Mouse (Mus musculus): ENCODE measurements at regions not wholly inside any gene's neighbourhood (a gene's known extent, or its start where the extent isn't known, plus 50 kb on each side); places are given as distances from the start of the nearest gene placed in this dataset.
"Not testable (repeated sequence)": the region's sequence is repeated elsewhere in the genome, so short reads cannot be mapped to it uniquely, and the experiment has no call there.

DNA sequence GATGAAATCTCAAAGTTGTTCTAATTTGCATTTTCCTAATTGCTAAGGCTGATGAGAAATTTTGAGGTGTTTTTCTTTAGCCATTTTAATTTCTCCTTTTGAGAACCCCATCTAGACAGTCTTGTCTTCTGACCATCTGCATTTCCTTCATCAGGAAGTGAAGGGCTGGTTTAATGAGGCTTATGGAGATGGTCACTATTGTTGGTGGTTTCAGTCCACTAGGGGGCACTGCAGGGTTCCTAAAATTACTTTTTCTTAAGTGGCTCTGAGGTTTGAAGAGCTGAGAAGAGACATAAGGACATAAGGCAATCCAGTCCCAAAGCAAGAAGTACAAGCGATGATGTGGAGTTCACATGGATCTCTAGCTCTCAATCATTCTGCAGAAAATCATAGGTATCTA, 571.2 kb downstream of the Dad1 start:
- DNase-seq: not testable (repeated sequence)

DNA sequence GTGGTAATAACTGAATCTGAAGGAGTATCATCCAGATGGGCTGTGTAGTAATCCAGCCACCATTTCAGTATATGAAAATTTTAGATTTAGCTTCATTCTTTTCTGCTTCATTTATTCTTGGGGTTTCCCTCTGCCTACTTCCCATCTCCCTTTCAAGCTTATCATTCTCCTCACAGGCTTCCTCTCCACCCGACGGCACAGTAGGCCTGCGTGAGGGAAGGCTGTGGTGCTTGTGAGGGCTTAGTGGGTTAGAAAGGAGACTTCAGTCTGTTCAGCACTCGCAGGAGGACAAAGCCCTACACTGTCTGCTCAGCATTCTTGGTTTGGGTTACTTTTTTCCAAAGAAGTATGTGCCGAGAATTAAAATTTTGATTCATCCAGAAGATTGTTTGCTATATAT, 572.6 kb downstream of the Dad1 start:
- not testable (repeated sequence) for DNase-seq

DNA sequence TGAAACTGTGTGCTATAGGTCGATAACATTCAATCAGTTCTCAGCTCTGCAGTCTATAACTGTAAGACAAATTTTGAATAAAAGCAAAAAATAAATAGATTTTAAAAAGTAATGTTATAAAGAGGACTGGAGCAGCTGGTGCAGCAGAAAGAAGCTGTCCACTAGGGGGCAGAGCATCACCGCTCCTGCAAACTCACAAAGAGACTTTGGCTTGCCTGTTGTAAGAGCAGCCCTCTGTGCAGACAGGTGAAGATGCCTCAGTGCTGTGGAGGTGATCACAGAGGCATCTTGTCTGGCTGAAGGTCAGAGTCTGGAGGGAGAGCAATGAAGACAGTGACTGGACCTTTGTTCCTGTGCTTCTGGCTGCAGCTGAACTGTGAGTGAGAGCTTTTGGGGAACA, 588.2 kb downstream of the Dad1 start:
- peak; percentile 72 for DNase-seq

DNA sequence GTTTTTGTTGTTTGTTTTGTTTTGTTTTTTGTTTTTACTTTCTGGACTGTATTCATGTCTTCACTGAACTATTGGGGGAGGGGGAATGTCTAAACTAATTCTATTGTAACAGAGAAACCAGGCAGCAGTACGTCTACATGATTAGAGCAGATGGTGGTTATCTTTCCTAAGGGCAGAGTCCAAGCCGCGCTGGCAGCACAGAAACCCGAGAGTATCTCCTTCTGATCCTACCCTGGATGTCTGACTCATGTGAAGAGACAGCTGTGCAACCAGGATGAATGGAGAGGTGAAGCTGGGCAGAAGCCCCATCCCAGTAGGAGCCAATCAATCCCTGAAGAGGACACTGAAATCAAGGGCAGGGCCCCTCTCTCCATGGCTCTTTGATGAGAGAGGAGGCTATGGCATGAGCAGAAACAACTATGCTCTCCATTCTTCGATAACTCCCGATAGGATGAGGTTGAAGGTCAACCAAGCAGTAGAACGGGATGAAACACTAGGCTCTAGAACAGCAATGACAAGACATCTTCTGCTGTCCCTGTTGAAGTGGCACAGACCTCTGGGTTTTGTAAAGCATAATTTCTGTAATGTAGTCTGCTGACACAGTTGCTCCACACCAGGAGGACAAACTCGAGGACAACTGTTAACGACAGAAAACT, 591.1 kb downstream of the Dad1 start:
- not testable (repeated sequence) for DNase-seq

DNA sequence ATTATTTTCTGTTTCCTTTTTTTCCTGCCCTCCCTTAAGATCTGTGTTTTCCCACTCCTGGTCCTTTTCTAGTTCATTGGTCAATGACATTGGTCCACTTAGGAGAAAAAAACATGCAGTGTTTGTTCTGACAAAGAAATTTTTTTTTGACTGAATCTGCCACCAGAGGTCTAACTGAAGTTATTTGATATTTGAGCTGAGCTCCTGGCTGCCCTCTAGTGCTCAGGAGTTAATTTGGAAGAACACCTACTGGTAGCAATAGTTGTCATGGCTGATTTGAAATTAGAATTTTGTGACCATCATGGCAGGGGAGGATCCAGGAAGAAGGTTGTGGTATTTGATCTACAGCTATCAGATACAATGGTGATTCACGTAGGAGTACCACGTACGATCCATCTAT, 599.2 kb downstream of the Dad1 start:
- not testable (repeated sequence) for DNase-seq

DNA sequence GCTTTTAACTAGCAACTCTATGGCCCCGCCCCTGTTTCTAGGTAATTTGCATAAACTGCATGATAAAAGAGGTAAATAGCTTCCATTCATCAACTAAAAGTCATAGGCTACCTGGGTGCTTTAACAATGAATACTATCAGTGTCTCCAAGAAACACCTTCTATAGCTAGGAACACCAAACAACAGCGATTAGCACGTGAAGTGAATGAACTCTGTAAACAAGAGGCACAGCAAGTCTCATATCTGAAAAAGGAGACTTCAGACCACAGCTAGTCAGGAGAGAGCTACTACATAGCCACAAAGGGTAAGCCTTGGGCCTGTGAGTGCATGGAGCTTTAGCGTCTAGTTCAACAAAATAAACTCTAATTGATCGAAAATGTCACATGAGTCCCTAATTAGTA, 602.8 kb downstream of the Dad1 start:
- not testable (repeated sequence) for DNase-seq

DNA sequence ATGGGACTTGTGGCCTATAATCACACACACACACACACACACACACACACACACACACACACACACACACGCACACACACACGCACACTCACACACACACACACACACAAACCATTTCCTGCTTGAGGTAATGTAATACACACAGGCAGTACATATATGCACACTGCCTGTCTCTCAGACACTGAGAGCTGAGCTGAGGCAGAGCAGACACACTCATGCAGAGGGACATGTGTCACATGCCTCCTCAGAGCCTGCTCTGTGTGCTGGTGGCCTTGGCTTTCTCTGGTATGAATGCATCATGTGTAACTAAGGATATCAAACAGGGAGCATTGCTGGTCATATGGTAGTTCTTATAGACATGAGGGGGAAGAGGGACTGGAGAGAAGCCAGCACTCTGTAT, 604.7 kb downstream of the Dad1 start:
- DNase-seq: not testable (repeated sequence)

DNA sequence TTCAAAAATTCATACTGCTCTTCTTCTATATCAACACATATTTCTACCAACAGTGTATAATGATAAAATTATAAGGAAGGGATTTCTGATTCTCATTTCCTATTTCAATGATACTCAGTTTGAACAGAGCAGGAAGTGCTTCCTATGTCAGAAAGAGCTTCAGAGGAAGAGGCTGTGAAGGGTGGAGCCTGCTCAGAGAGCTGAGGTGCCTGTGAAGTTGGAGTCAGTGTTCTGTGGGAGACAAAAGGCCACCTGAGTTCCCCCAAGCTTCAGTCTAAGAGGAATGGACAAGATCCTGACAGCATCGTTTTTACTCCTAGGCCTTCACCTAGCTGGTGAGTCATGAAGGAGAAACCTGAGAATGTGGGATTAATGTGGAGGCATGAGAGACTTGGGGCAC, 613.5 kb downstream of the Dad1 start:
- peak; percentile 44 for DNase-seq

DNA sequence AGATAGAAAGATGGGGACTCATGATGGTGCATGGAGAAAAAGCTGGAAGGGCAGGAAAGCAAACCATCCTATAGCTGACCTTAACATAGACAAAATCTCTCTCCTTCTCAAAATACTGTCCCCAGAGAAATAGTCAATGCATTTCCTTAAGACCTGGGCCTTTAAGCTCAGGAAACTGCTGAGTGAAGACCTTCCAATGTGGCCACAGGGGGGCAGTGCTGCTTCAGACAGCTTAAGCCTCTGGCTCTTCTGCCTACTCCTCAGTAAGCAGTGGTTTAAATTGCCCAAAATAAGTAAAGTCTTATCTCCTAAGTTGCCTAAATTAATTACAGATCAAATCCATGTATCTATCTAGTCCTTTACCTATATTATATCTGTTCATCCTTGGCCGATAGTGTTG, 616.2 kb downstream of the Dad1 start:
- DNase-seq: peak; percentile 81

DNA sequence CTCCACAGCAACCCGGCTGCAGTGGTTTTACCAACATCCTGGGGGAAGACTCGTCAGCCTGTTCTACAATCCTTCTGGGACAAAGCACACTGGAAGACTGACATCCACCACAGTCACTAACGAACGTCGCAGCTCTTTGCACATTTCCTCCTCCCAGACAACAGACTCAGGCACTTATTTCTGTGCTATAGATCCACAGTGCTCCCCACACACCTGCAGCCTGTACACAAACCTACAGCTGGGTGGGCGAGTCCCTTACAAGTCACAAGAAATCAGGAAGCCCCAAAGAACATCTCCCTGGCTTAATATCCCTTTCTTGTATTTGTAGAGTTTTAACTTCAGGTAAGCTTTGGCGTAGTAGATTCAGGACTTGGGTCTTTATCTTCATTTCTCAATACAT, 618.7 kb downstream of the Dad1 start:
- DNase-seq: peak; percentile 47

DNA sequence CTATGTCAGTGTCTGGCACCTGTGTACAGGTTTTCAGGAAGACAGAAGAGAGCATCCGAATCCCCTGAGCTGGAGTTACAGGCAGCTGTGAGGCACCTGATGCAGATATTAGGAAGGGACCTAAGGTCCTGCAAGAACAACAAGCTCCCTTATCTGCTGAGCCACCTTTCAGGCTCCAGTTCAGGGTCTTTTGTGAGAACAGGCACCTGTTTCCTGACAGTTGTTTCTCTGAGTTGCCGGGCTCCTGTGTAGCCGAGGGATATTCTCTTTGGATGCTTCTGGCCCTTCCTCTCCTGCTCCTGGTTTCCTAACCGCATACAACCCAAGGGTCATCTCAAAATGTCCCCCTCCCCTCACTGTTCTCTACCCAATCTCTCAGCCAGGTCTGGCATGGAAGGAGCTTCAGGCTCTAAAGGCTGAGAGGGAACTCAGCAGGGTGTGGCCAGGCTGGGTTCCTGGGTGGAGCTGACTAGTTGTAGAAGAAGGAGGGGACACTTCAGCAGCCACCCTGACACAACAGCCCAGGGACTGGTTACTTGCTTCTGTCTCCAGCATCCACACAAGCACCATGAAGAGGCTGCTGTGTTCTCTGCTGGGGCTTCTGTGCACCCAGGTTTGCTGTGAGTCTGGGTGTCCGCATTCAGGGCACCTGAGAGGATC, 619.5 kb downstream of the Dad1 start:
- peak; percentile 27 for DNase-seq

DNA sequence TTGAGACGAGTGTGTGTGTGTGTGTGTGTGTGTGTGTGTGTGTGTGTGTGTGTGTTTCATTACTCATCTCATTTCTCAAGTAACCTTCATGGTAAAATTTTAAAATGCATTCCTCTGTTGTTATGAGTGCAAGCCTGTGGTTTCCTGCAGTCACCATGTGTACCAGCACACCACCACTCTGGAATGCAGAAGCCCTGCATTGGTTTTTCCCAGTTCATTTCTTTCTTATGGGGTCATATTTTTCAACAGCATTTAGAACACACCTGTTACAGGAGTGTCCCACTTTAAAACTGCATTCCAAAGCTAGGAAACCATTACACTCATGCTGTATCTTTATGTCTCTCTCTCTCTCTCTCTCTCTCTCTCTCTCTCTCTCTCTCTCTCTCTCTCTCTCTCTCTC, 620.2 kb downstream of the Dad1 start:
- DNase-seq: not testable (repeated sequence)

DNA sequence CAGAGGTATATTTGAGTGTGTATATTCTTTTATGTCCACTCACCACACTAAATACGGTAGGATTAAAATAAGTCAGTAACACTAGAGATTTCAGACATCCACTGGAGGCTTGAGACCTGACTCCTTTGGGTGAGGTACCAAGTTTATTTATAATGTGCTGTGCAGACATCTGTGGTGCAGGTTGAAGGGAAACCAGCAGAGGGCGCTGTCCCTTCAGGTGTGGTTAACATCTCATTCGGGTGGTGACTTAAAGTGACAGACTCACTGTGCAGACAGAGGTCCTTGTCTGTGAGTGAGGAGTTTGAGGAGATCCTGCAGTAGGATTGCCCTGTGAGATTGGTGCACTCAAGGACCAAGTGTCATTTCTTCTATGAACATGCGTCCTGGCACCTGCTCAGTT, 632.5 kb downstream of the Dad1 start:
- DNase-seq: peak; percentile 36

DNA sequence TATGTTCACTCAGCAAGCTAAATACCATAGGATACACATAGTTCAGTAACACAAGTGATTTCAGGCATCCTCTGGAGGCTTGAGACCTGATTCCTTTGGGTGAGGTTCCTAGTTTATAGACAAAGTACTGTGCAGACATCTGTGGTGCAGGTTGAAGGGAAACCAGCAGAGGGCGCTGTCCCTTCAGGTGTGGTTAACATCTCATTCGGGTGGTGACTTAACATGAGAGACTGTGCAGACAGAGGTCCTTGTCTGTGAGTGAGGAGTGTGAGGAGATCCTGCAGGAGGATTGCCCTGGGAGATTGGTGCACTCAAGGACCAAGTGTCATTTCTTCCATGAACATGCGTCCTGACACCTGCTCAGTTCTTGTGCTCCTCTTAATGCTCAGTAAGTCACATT, 637.8 kb downstream of the Dad1 start:
- DNase-seq: peak; percentile 48

DNA sequence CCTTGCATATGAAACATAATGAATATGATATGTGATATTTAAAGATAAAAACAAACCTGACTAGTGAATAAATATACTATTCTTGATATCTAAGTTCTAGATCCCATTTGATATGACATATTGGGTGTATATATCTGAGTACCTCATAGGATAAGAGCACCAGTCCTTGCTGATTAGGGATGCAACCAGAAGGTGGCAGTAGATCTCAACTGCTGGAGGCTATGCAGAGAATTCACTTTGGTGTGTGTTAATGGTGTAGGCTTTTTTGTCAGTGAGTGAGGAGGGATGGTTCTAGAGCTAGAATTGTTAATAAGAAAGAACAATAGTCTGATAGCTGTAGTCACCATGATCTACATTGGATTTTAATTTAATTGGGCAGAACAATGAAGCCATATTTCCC, 639.6 kb downstream of the Dad1 start:
- peak; percentile 71 for DNase-seq

DNA sequence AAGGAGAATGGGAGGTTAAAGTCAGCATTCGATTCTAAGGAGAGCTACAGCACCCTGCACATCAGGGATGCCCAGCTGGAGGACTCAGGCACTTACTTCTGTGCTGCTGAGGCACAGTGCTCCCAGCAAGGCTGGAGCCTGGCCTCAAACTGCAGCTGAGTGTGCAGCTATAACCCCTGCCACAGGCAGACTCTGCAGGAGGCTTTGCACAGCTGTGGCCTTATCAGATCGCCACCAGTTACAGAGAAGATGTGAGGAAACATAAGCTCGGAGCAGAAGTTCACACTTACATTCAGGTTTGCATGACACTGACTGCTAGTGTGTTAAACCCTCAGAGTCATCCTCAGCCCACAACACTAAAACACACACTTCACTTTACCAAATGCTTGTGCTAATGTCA, 654.6 kb downstream of the Dad1 start:
- DNase-seq: peak; percentile 57

DNA sequence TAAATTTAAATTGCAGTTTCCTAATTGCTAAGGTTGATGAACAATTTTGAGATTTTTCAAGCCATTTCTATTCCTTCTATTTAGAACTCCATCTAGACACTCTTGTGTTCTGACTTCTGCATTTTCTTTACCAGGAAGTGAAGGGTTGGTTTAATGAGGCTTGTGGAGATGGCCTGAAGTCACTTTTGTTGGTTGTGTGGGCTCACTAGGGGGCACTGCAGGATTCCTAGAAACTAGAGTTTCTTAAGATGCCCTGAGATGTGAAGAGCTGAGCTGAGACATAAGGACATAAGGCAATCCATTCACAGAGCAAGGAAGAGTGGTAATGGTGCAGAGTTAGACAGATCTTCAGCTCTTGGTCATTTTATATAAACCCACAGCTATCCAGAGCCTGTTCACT, 656.6 kb downstream of the Dad1 start:
- peak; percentile 70 for DNase-seq

DNA sequence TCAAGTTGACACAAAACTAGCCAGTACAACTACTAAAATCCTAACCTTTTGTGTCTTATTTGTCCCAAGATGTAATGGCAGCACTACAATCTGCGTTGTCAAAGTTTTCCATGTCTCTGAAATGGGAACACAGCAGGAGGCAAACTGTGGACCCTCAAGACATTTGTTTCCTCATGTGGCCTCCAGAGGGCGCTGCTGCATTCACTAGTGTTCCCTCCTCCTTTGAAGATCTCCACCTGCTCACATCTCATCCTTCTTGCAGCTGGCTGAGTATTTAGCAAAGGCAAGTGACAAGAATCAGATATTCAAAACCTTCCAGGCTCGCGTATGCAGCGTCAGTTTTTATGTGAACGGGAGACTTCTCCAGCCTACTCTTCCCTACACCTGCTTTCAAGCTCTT, 663.3 kb downstream of the Dad1 start:
- DNase-seq: peak; percentile 76

DNA sequence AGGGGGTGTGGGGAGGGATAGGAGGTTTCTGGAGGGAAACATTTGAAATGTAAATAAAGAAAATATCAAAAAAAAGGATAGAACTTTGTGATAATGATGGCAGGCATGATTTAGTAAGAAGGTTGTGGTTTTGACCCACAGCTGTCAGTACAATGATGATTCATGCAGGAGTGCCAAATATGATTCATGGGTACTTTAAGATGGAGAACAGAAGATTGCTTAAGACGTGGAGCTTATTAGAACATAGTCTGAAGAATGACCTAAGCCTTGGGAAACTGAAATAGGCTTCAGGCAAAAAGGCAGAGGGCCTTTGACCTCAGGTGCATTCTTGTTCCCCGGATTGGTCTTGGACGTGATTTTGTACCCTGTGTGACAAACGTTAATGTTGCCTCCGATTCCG, 671.4 kb downstream of the Dad1 start:
- DNase-seq: not testable (repeated sequence)

DNA sequence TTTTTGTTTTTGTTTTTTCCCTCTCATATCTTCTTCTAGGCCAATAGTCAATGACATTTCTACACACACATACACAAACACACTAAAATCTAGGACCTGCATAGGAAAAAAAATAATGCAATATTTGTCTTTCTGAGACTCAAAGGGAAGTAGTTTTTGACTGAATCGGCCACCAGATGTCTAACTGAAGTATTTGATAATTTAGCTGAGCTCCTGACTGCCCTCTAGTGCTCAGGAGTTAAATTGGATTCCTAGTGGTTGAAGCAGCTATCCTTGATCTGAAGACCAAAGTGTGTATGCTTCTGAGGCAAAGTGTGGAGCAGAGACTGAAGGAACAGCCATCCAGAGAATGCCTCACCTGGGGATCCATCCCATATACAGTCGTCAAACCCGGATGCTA, 672.2 kb downstream of the Dad1 start:
- peak; percentile 36 for DNase-seq

DNA sequence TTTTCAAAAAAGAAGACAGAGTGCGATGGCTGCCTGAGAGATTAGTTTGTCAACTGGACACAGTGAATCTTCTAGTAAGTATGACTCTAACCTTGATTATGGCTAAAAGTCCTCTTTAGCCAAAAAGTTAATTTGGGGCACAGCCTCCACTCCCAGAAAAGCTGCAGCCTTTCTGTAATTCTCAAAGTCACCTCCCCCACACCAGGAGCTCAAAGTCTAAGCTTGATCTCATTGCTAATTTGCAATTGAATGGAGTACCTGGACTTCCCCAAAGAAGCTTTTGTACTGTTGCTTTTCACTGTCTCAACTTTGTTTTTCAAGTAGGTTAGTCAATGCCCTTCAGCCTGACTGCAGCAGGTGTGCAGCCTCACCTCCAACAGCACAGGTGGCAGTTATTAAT, 677.0 kb downstream of the Dad1 start:
- not testable (repeated sequence) for DNase-seq

DNA sequence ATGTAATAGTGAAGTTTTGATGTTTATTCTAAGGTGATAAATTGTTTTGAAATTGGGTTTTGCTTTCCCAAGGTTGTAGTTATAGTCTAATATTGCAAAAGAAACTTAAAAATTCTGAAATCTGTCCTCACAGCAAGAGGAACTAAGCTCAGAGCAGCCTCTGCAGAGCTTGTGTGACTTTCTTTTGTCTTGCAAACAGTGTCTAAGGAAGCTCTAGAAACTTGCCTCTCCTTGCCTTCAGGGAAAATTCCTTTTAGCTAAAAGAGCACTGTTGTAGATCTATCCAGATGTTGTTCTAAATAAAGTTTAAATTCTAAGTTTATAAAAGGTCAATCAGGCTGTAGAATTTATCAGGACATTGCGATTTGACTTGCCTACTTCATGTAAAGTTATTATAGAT, 681.2 kb downstream of the Dad1 start:
- DNase-seq: not testable (repeated sequence)

DNA sequence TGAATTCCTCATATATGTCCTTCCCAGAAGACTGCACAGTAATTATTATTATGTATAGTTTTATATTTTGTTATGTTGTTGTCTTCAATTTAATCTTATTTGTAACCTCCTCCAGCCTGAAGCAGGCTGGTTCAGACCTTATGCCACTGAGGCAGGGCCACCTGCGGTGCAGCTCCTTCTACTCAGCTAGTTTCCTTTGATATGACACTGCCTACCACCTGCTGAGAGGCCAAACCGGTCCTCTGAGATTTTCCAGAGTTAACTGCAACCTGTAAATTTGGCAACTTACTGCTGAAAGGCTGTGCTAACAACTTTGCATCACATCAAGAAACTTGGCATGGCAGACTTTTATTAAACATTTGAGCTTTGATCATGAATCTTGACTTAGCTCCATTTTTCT, 691.3 kb downstream of the Dad1 start:
- DNase-seq: no peak

DNA sequence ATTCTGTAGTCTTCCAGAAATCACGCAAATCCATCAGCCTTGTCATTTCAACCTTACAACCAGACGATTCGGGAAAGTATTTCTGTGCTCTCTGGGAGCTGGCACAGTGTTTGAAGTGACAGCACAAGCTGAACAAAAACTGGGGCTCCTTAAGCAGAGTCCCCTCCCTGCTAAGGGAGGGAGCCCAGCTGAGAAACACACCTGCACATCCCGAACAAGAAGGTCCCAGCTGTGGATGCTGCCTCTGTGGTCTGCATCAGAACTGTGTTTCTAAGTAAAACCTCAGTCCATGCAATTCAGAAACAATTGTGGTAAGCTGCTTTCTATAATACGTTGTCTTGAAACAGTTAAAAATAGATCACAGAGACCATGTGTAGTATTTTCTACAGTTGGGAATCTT, 693.8 kb downstream of the Dad1 start:
- DNase-seq: peak; percentile 57

DNA sequence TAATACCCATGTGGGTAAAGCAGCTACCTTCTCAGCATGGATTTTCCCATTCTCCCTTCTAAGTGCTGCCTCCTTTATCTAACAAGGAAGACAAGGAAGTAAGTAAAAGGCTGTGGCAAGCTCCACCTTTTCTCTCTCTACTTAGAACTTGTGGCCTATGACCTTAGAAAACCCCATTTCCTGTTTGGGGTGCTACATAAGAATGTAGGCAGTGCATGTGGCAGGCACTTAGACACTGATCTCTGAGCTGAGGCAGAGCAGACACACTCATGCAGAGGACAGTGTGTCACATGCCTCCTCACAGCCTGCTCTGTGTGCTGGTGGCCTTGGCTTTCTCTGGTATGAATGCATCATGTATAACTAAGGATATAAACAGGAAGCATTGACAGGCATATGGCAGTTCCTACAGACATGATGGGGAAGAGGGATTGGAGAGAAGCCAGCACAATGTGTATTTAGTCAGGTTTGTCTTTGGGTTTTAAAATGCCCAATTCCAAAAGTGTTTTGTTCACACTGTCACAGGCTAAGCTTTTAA, 694.5 kb downstream of the Dad1 start:
- peak; percentile 43 for DNase-seq

All from thymus, postnatal 4 days (tissue).